Mouse (Mus musculus) MEL (cell line): ENCODE results near the gene Rexo4. TPM values are rescaled to one million over a fixed set of nuclear protein-coding genes. Genes with fewer than 3 reads are reported as not detected.

ENCODE experiments used
- DNase-seq: peaks from one replicate; pipeline ENCODE4 v3.0.0; 2011; ENCODE audit warnings: low read depth, low spot score
- H3K27ac ChIP-seq: 2 replicates; pipeline ENCODE4 v1.5.1; 2012; ENCODE audit warnings: low read depth, mild to moderate bottlenecking, control low read depth, low read length, moderate library complexity; ENCODE audit not compliant: control insufficient read depth
- H3K27me3 ChIP-seq, 2 experiments: fragments of 150-350 bp in 1 of 2; sonication (generic) in 1 of 2; 2 replicates each; pipeline ENCODE4 v1.6.1; 2012; ENCODE audit warnings: low read length in 2 of 2, mild to moderate bottlenecking in 2 of 2, improper control_type of control experiment in 1 of 2, moderate library complexity in 1 of 2; ENCODE audit not compliant: insufficient read depth in 2 of 2, control insufficient read depth in 1 of 2
- H3K36me3 ChIP-seq, 2 experiments: 2 replicates each; pipeline ENCODE4 v1.6.1; 2012 to 2014; ENCODE audit warnings: low read length in 2 of 2, improper control_type of control experiment in 1 of 2, inconsistent platforms in 1 of 2, mild to moderate bottlenecking in 1 of 2; ENCODE audit not compliant: insufficient read depth in 2 of 2, control insufficient read depth in 1 of 2
- H3K4me1 ChIP-seq, 2 experiments: fragments of 150-350 bp in 1 of 2; sonication (generic) in 1 of 2; 2 replicates each; pipeline ENCODE4 v1.6.1; 2012; ENCODE audit warnings: low read length in 2 of 2, improper control_type of control experiment in 1 of 2, mild to moderate bottlenecking in 1 of 2; ENCODE audit not compliant: insufficient read depth in 2 of 2, control insufficient read depth in 1 of 2
- H3K4me3 ChIP-seq, 2 experiments: fragments of 150-350 bp in 1 of 2; sonication (generic) in 1 of 2; 2 replicates each; pipeline ENCODE4 v1.5.1; 2012; ENCODE audit warnings: low read depth in 2 of 2, low read length in 2 of 2, mild to moderate bottlenecking in 2 of 2, moderate library complexity in 2 of 2, control low read depth in 1 of 2, improper control_type of control experiment in 1 of 2; ENCODE audit not compliant: control insufficient read depth in 1 of 2, insufficient read depth in 1 of 2
- H3K79me2 ChIP-seq: 2 replicates; pipeline ENCODE4 v1.6.1; 2012; ENCODE audit warnings: mild to moderate bottlenecking, low read length, moderate library complexity; ENCODE audit not compliant: control insufficient read depth, poor library complexity, insufficient read depth
- H3K9ac ChIP-seq: 2 replicates; pipeline ENCODE4 v1.6.1; 2012; ENCODE audit warnings: low read depth, mild to moderate bottlenecking, control low read depth, low read length, moderate library complexity; ENCODE audit not compliant: control insufficient read depth, poor library complexity, severe bottlenecking
- H3K9me3 ChIP-seq: fragments of 150-350 bp; sonication (generic); replicated peaks from 2 replicates; pipeline ENCODE4 v1.6.1; 2012; ENCODE audit warnings: mild to moderate bottlenecking, low read length, improper control_type of control experiment, moderate library complexity; ENCODE audit not compliant: insufficient read depth
- BHLHE40 ChIP-seq: IDR thresholded peaks from 2 replicates; pipeline ENCODE4 v1.6.1; 2012; ENCODE audit warnings: low read depth, mild to moderate bottlenecking, inconsistent platforms, low read length, improper control_type of control experiment, borderline replicate concordance
- CHD2 ChIP-seq: IDR thresholded peaks from 2 replicates; pipeline ENCODE4 v1.6.1; 2011; ENCODE audit warnings: low read length, improper control_type of control experiment
- ELF1 ChIP-seq: IDR thresholded peaks from 2 replicates; pipeline ENCODE4 v1.6.1; 2014; ENCODE audit warnings: low read depth, mild to moderate bottlenecking, inconsistent platforms, low read length, improper control_type of control experiment, moderate library complexity
- GATA1 ChIP-seq: IDR thresholded peaks from 2 replicates; pipeline ENCODE4 v1.6.1; 2011; ENCODE audit warnings: low read depth, low read length, improper control_type of control experiment
- HCFC1 ChIP-seq: IDR thresholded peaks from 2 replicates; pipeline ENCODE4 v1.6.1; 2012; ENCODE audit warnings: low read depth, mild to moderate bottlenecking, inconsistent platforms, low read length, improper control_type of control experiment, moderate library complexity
- MAFK ChIP-seq: IDR thresholded peaks from 2 replicates; pipeline ENCODE4 v1.6.1; 2011; ENCODE audit warnings: low read depth, mild to moderate bottlenecking, low read length, improper control_type of control experiment, borderline replicate concordance
- MAX ChIP-seq: IDR thresholded peaks from 2 replicates; pipeline ENCODE4 v1.6.1; 2011; ENCODE audit warnings: low read length, improper control_type of control experiment
- MAZ ChIP-seq: IDR thresholded peaks from 2 replicates; pipeline ENCODE4 v1.6.1; 2012; ENCODE audit warnings: low read depth, mild to moderate bottlenecking, inconsistent platforms, low read length, improper control_type of control experiment
- MEF2A ChIP-seq: IDR thresholded peaks from 2 replicates; pipeline ENCODE4 v1.6.1; 2014; ENCODE audit warnings: low read depth, mild to moderate bottlenecking, inconsistent platforms, low read length, improper control_type of control experiment; ENCODE audit not compliant: poor library complexity, insufficient replicate concordance, severe bottlenecking; ENCODE audit errors: extremely low read depth
- MYC ChIP-seq: IDR thresholded peaks from 2 replicates; pipeline ENCODE4 v1.6.1; 2011; ENCODE audit warnings: low read depth, mild to moderate bottlenecking, low read length, improper control_type of control experiment, moderate library complexity
- NRF1 ChIP-seq: IDR thresholded peaks from 2 replicates; pipeline ENCODE4 v1.6.1; 2014; ENCODE audit warnings: low read depth, mild to moderate bottlenecking, inconsistent platforms, low read length, improper control_type of control experiment, moderate library complexity; ENCODE audit not compliant: poor library complexity, insufficient read depth, severe bottlenecking
- POLR2AphosphoS2 ChIP-seq: IDR thresholded peaks from 2 replicates; pipeline ENCODE4 v1.6.1; 2011; ENCODE audit warnings: low read length, improper control_type of control experiment
- SIN3A ChIP-seq: IDR thresholded peaks from 2 replicates; pipeline ENCODE4 v1.6.1; 2012; ENCODE audit warnings: low read length, improper control_type of control experiment, inconsistent platforms
- TAL1 ChIP-seq: IDR thresholded peaks from 2 replicates; pipeline ENCODE4 v1.6.1; 2012; ENCODE audit warnings: mild to moderate bottlenecking, inconsistent platforms, low read length, moderate library complexity, mixed read lengths
- USF2 ChIP-seq, 2 experiments: IDR thresholded peaks; 2 replicates each; pipeline ENCODE4 v1.6.1; 2011 to 2012; ENCODE audit warnings: improper control_type of control experiment in 2 of 2, low read length in 2 of 2, borderline replicate concordance in 1 of 2, inconsistent platforms in 1 of 2, low read depth in 1 of 2, mild to moderate bottlenecking in 1 of 2; ENCODE audit not compliant: insufficient read depth in 1 of 2
- ZC3H11A ChIP-seq: IDR thresholded peaks from 2 replicates; pipeline ENCODE4 v1.6.1; 2012; ENCODE audit warnings: low read depth, mild to moderate bottlenecking, inconsistent platforms, low read length, improper control_type of control experiment
- ZNF384 ChIP-seq: IDR thresholded peaks from 2 replicates; pipeline ENCODE4 v1.6.1; 2012; ENCODE audit warnings: low read depth, mild to moderate bottlenecking, inconsistent platforms, low read length, improper control_type of control experiment
- polyA plus RNA-seq, 2 experiments: library from polyadenylated mRNA; stranded (reverse) in 1 of 2; unstranded in 1 of 2; fragments of >175 nt in 1 of 2; fragments of >200 nt in 1 of 2; gene quantifications; 2 replicates each; pipeline versions ENCODE4 v1.2.1 to v1.2.4; 2012; ENCODE audit warnings: low replicate concordance in 2 of 2, low read depth in 1 of 2; ENCODE audit not compliant: insufficient read length in 2 of 2, insufficient read depth in 1 of 2, missing spikeins in 1 of 2
- total RNA-seq: library from RNA; depleted of rRNA; stranded (reverse); fragments of 300-350 nt; gene quantifications from 2 replicates; pipeline ENCODE4 v1.2.3, GENCODE M21; 2012

Rexo4 gene
- total and polyA plus RNA-seq, 3 experiments: 52.4 to 66.6 TPM; not detected in 1

- Histone ChIP-seq H3K9me3 (no peaks in the 10 kb centered on the region), H3K36me3 (peaks cover 0 to 9% of the 10 kb centered on the region in 2 experiments; a peak in 2 of 4 replicates), H3K4me1 (no peaks in the 10 kb centered on the region), H3K27ac (no peak overlapping the region), H3K9ac (no peak overlapping the region), H3K79me2 (no peaks in the 10 kb centered on the region), H3K27me3 (no peaks in the 10 kb centered on the region), H3K4me3 (no peak overlapping the region)
- TF ChIP-seq GATA1 (no peak), BHLHE40 (no peak), CHD2 (no peak), SIN3A (no peak), MYC (no peak), ZC3H11A (no peak), ELF1 (no peak), HCFC1 (no peak), MAFK (no peak), MEF2A (no peak), ZNF384 (no peak)
- DNase-seq: no peak
These were observed 12.8 kb downstream of the Rexo4 start for GRCm38 (mm10) chr2:26951346-26951905.

DNA sequence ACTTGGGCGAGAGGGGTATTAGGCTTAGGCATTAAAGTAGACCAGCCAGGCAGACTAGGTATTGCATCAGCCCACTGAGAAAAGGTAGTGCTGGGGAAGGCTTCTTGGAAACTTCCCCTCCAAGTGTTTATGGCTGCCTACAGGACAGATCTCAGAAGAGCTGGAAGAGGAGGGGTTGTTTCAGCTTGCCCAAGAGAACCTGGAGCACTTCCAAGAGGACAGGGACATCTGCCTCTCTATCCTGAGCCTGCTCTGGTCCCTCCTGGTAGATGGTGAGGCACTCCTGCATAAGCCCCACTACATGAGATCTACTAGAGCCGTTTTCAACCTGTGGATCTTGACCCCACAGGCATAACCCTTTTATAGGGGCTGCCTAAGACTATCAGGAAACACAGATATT, 13.8 kb downstream of the Rexo4 start:
- Histone ChIP-seq H3K9me3 (no peaks in the 10 kb centered on the region), H3K4me1 (no peaks in the 10 kb centered on the region), H3K36me3 (peaks cover 0 to 7% of the 10 kb centered on the region in 2 experiments; a peak in 2 of 4 replicates), H3K79me2 (no peaks in the 10 kb centered on the region), H3K27me3 (no peaks in the 10 kb centered on the region), H3K4me3 (no peak overlapping the region), H3K27ac (no peak overlapping the region), H3K9ac (no peak overlapping the region)
- DNase-seq: no peak
- no peak for TF ChIP-seq MAX
- no peak for TF ChIP-seq TAL1
- TF ChIP-seq NRF1: no peak
- TF ChIP-seq USF2 (IDR thresholded peaks at IDR 0.05; ENCODE audit: borderline replicate concordance in 1 of 2, insufficient read depth in 1 of 2, low read depth in 1 of 2, low read length in 2 of 2): no peak
- no peak for TF ChIP-seq POLR2AphosphoS2
- TF ChIP-seq MAZ: no peak
